Mouse (Mus musculus): ENCODE measurements around the gene Hmx3. TPM values are rescaled to one million over a fixed set of nuclear protein-coding genes. Genes with fewer than 3 reads are reported as not detected.

Hmx3 gene
- polyA plus RNA-seq, 1 experiment from 2014 or later, result not detected

- H3K36me3 ChIP-seq, result peaks cover 32% of the 10 kb centered on the region
- H3K4me2 ChIP-seq, result peak within 1 kb of the TSS; percentile 66
- peaks cover 29% of the 10 kb centered on the region for H3K4me1 ChIP-seq (replicated peaks)
- peak within 1 kb of the TSS; percentile 90 for H3K9ac ChIP-seq
- WGBS, result under 1% methylated on average over 45 of the region's 51 CpGs
- H3K27me3 ChIP-seq, result peaks cover 41% of the 10 kb centered on the region
- H3K9me3 ChIP-seq (replicated peaks), result no peaks in the 10 kb centered on the region
- ATAC-seq (replicated peaks; ENCODE audit: insufficient number of reproducible peaks, insufficient read depth, low FRiP score, low read depth), result peak; percentile 96
- peak within 1 kb of the TSS; percentile 93 for H3K4me3 ChIP-seq
- H3K27ac ChIP-seq, result peak within 1 kb of the TSS; percentile 94
Measured at GRCm38 (mm10) chr7:131559986-131560696, 17.5 kb downstream of the Hmx3 start, which contains the start of gene Bub3. Gene Bub3 (plus strand): TSS chr7:131560222.

GRCm38 (mm10) chr7:131560697-131561042, 18.0 kb downstream of the Hmx3 start:
- Histone ChIP-seq H3K9ac (peak overlapping the region; percentile 90), H3K27me3 (peaks cover 36% of the 10 kb centered on the region), H3K4me3 (peak overlapping the region; percentile 93), H3K27ac (peak overlapping the region; percentile 94), H3K4me1 (replicated peaks) (peaks cover 23% of the 10 kb centered on the region), H3K36me3 (peaks cover 36% of the 10 kb centered on the region), H3K4me2 (peak overlapping the region; percentile 66), H3K9me3 (replicated peaks) (no peaks in the 10 kb centered on the region)
- peak; percentile 57 for ATAC-seq (replicated peaks; ENCODE audit: insufficient number of reproducible peaks, insufficient read depth, low FRiP score, low read depth)
- WGBS, result 1% methylated on average over 14 of the region's 14 CpGs

GRCm38 (mm10) chr7:131575246-131575645, 32.6 kb downstream of the Hmx3 start:
- Histone ChIP-seq H3K9me3 (replicated peaks) (no peaks in the 10 kb centered on the region), H3K27me3 (no peaks in the 10 kb centered on the region), H3K4me3 (no peak overlapping the region), H3K36me3 (peaks cover 30% of the 10 kb centered on the region), H3K9ac (no peak overlapping the region), H3K27ac (no peak overlapping the region), H3K4me2 (no peak overlapping the region), H3K4me1 (replicated peaks) (no peaks in the 10 kb centered on the region)
- ATAC-seq (replicated peaks; ENCODE audit: insufficient number of reproducible peaks, insufficient read depth, low FRiP score, low read depth), result no peak
- WGBS, result 74% methylated on average over 6 of the region's 6 CpGs

DNA sequence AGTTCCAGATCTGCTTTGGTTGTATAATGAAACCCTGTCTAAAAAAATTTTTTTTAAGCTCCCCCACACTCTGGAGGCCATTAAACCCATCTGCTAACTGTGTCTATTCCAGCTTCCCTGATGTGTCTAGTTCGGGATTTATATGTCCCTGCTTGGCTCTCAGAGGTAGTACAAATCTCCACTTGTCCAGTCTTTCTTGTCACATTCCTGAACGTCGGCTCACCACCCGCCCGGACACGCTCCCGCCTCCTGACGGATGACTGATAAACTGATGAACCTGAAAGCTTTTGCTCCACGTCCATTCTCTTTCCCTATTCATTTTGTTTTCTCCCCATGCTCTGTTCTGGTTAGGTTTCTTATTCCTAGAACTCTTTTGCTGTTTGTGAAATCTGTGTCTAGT, 39.5 kb downstream of the Hmx3 start:
- Histone ChIP-seq H3K27me3 (0 out of 2 replicates have a peak, but pooled peaks cover 4% of the 10 kb centered on the region), H3K36me3 (no peaks in the 10 kb centered on the region), H3K9ac (no peak overlapping the region), H3K27ac (no peak overlapping the region), H3K4me2 (no peak overlapping the region), H3K9me3 (replicated peaks) (no peaks in the 10 kb centered on the region), H3K4me1 (replicated peaks) (no peaks in the 10 kb centered on the region), H3K4me3 (no peak overlapping the region)
- ATAC-seq (replicated peaks; ENCODE audit: insufficient number of reproducible peaks, insufficient read depth, low FRiP score, low read depth), result no peak
- 17% methylated on average over 9 of the region's 9 CpGs for WGBS

- Histone ChIP-seq H3K36me3 (no peaks in the 10 kb centered on the region), H3K9me3 (replicated peaks) (no peaks in the 10 kb centered on the region), H3K9ac (no peak overlapping the region), H3K4me3 (no peak overlapping the region), H3K4me2 (no peak overlapping the region), H3K4me1 (replicated peaks) (no peaks in the 10 kb centered on the region), H3K27ac (no peak overlapping the region), H3K27me3 (0 out of 2 replicates have a peak, but pooled peaks cover 4% of the 10 kb centered on the region)
- 80% methylated on average over 5 of the region's 5 CpGs for WGBS
- no peak for ATAC-seq (replicated peaks; ENCODE audit: insufficient number of reproducible peaks, insufficient read depth, low FRiP score, low read depth)
Measured at GRCm38 (mm10) chr7:131585551-131585950, 42.9 kb downstream of the Hmx3 start.

Other genes starting within 250 kb of the Hmx3 start
- gene Cuzd1, start 220.6 kb upstream of the Hmx3 start, polyA plus RNA-seq (2015; fragmentation: Nextera tagmentation; extraction: Ambion mirVana), result 0.62 and 0.68 TPM in 2 replicates
- gene Fam24b, start 213.4 kb upstream of the Hmx3 start, polyA plus RNA-seq (2015; fragmentation: Nextera tagmentation; extraction: Ambion mirVana), result not detected in 2 replicates
- not detected in 2 replicates for gene Fam24a, start 209.0 kb upstream of the Hmx3 start, polyA plus RNA-seq (2015; fragmentation: Nextera tagmentation; extraction: Ambion mirVana)
- gene 2310057M21Rik, start 180.1 kb upstream of the Hmx3 start, polyA plus RNA-seq (2015; fragmentation: Nextera tagmentation; extraction: Ambion mirVana), result 15.4 and 16.1 TPM in 2 replicates
- 79.6 and 84.9 TPM in 2 replicates for gene Pstk, start 171.7 kb upstream of the Hmx3 start, polyA plus RNA-seq (2015; fragmentation: Nextera tagmentation; extraction: Ambion mirVana)
- 8.6 and 8.7 TPM in 2 replicates for gene Ikzf5, start 132.3 kb upstream of the Hmx3 start, polyA plus RNA-seq (2015; fragmentation: Nextera tagmentation; extraction: Ambion mirVana)
- gene Acadsb, start 132.3 kb upstream of the Hmx3 start, polyA plus RNA-seq (2015; fragmentation: Nextera tagmentation; extraction: Ambion mirVana), result 93.0 and 94.9 TPM in 2 replicates
- 0.09 TPM in 1 of 2 replicates, not detected in the other for gene Hmx2, start 5.9 kb downstream of the Hmx3 start, polyA plus RNA-seq (2015; fragmentation: Nextera tagmentation; extraction: Ambion mirVana)
- gene Bub3, start 17.4 kb downstream of the Hmx3 start, polyA plus RNA-seq (2015; fragmentation: Nextera tagmentation; extraction: Ambion mirVana), result 111 and 135 TPM in 2 replicates